Mouse (Mus musculus): Measurements from ENCODE around the gene Akirin1. TPM values are rescaled to one million over a fixed set of nuclear protein-coding genes. Genes with fewer than 3 reads are reported as not detected.
A peak's percentile ranks its signal among the peaks of the same experiment; 100 is the strongest.

Gene Akirin1
- total RNA-seq, 2 experiments from 2014 or later: 23.2 to 25.4 TPM

DNA sequence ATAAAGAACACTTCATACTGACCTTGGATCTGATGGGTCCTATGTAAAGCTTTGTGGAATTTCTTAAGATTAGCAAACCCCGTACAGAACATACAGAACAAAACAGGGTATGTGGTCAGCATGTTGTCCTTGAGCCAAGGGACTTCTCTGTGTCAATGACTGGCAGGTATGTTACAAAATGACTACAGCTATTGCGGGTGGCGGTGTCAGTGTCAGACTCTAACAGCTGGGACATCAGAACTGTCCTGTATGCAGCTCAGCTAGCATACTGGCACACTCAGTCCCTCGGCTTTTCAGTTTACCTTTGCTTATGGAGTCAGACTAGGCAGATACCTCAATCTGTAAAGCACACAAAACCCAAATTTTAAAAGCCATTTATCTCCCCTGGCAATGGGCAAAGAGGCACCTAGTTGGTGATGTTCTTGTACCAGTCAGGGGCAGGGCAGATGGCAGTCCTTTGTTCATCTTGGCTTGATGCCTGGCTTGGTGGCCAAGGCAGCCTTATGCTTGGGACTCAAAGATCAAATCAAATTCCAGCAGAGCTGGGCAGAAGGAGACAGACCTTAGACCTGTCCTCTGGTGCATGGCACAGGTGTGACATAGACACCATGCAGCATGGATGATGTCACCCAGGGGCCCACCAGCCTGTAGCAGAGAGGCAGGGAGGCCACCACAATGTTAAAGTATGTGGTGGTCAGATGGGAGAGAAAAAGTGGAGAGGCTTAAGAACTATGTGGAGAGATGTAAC is 17.8 kb downstream of the Akirin1 start:
- no peak for DNase-seq (ENCODE audit: low spot score)
- intact Hi-C loops (cut with DNase I): no loop called here

DNA sequence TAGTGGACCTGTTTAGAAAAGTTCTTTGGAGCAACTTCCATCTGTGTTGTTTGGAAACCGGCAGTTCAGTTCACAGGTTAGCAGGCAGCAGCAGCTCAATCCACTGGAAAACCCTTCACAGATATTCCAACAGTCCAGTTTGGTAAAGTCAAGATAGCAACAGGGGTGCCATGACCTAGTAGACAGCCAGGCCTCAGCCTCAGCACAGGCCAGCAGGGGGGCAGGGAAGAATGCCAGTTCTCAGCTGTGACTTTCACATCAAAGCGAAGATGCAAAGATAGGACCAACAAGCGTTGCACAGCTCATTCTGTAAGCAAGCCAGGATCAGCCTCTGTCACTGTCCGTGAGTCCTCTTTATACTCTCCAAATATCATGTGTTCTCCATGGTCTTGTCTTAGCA is 28.4 kb downstream of the Akirin1 start:
- no peak for DNase-seq (ENCODE audit: low spot score)
- intact Hi-C loops (cut with DNase I): no loop called here

- intact Hi-C loops (cut with DNase I): no loop called here
- no peak for DNase-seq (ENCODE audit: low spot score)
These were observed 31.7 kb downstream of the Akirin1 start for GRCm38 (mm10) chr4:123718434-123718780.

GRCm38 (mm10) chr4:123717574-123718433 is 32.3 kb downstream of the Akirin1 start, which contains the start of gene Ndufs5:
Gene Ndufs5 (minus strand): TSS chr4:123718202.
- DNase-seq (ENCODE audit: low spot score): peak; percentile 90

DNA sequence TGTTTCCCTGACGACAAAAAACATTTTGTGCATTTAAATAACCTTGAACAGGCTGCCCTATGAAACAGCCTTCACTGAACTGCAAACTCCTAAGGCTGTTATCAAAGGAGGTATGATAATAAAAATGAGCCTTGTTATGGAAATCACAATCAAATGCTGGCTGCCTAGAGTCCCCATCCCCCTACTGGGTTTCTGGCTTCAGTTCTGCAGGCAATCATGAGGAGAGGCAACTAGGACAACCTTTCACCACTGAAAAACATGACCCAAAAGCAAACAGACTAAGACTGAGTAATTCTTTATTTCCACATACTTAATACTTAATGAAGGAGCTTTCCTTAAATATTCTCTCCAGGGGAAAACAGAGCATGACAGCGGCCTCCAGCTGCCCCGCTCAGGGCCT is 37.7 kb downstream of the Akirin1 start:
- DNase-seq (ENCODE audit: low spot score): no peak
- intact Hi-C loops (cut with DNase I): no loop called here

More at GRCm38 (mm10) chr4:123717574-123718433, 32.3 kb downstream of the Akirin1 start, which contains the start of gene Ndufs5:
- intact Hi-C loops (cut with DNase I): no loop called here

DNA sequence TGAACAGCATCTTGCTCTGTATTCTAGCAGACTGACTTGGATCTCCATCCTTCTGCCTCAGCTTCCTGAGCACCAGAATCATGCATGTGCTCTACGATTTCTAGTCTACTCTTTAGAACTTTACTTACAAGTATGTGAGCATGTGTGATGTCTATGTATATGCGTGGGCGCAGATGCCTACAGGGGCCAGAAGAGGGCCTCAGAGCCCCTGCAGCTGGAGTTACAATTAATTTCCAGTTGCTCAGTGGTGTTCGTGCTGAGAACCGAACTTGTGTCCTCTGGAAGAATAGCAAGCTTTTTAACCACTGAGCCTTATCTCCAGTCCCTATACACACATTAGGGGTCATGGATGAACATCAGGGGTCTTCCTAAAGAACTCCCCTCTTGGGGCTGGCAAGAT is 42.8 kb downstream of the Akirin1 start:
- no peak for DNase-seq (ENCODE audit: low spot score)
- intact Hi-C loops (cut with DNase I): no loop called here

GRCm38 (mm10) chr4:123705340-123705739 is 44.8 kb downstream of the Akirin1 start:
- DNase-seq (ENCODE audit: low spot score): no peak
- intact Hi-C loops (cut with DNase I): no loop called here

GRCm38 (mm10) chr4:123693384-123693783 is 56.8 kb downstream of the Akirin1 start:
- intact Hi-C loops (cut with DNase I): no loop called here
- DNase-seq (ENCODE audit: low spot score): no peak

GRCm38 (mm10) chr4:123692071-123692470 is 58.1 kb downstream of the Akirin1 start:
- no peak for DNase-seq (ENCODE audit: low spot score)
- intact Hi-C loops (cut with DNase I): no loop called here

DNA sequence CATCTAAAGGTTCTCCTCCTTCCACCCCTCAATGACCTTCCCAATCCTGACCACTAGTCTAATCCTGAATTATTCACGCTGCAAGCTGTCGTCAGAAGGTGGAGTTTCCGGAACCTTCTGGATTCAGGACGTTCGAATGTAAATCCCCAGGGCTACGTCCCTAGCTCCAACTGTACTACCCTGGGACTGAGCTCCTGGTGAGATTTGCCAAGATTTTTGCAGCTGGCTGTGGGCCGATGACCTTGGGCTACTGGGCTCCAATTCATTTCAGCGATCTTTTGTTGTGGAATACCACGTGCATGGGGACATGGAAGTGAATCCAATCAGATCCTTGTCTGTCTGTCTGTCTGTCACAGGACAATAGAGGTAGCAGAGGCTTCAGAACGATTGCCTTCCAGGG is 59.8 kb downstream of the Akirin1 start:
- no peak for DNase-seq (ENCODE audit: low spot score)
- intact Hi-C loops (cut with DNase I): no loop called here

GRCm38 (mm10) chr4:123687025-123687781 is 62.9 kb downstream of the Akirin1 start:
- DNase-seq (ENCODE audit: low spot score): peak; percentile 20
- intact Hi-C loops (cut with DNase I): no loop called here

DNA sequence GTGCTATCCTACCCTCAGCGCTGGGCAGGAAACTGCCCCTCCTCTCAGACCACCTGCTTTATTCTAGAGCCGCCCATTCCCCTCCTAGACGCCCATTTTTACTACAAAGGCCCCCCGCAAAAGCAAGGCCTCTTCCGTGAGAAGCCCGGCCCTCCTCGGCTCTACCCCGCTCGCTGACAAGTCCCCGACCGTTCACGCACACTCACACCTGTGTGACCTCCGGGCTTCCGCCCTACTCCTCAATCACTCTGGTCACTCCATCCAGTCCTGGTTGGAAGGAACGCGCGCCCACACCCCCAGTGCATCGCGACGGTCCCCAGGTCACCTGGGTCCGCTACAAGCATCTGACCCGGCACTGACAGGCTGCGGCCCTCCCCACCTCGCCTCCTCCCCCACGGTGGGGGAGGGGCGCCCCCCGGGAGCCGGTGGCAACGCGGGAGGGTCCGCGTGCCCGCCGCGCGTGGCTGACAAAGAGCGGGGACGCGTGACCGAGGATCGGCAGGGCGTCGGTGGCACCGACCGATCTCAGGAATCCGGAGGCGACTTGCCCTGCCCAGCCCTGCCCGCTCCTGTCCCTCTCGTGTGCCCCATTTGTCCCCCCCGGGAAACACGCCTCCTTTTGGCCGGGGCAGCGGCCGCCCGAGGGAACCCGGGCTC is 63.6 kb downstream of the Akirin1 start:
- no peak for DNase-seq (ENCODE audit: low spot score)
- intact Hi-C loops (cut with DNase I): no loop called here

DNA sequence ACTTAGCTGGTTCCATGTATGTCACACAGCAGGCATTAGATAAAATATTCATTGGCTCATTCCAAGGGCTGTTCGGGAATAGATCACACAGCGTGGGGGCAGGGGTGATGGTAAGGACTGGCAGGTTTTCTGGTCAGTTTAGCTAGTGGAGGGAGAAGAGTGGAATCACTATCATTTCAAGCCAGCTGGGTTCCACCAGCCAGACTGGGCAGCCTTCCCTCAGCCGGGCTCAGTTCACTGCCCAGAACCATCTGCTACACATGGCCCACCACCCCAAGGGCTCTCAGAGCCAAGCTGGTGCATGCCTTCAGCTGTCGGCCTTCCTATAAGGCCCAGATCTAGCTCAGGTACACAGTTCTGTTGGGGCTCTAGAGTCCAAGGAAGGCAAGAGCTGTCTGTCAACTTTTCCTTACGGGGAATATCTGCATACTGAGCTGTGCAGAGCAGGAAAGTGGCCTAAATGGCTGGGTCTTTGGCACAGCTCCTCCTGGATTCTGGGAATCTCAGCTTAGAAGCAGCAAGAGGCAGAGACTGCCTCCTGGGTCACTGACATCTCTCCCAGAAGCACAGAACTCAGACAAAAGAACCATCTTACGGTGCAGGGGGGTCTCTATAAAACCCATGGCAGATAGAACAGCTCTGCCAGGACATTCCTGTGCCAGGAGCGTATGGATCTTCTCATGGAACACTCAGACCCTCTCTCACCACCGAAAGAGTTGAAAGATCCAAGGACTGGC is 64.5 kb downstream of the Akirin1 start:
- no peak for DNase-seq (ENCODE audit: low spot score)
- intact Hi-C loops (cut with DNase I): no loop called here

DNA sequence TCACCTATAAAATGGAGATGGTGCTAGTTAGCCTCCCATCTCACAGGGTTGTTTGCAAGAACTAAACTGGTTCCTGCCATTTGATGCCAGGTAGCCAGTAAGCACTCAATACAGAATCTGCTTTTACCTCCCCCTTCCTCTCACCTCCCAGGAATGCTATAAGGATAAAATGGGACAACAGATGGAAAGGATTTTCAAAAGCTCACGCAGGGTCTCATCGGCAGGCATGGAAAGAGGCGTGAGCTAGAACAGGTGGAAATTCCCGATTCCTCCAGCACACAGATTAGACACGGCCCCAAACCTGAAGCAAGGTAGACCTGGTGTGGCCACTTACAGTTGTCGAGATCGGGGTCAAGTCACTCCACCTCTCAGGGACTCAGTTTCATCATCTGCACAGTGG is 65.1 kb downstream of the Akirin1 start:
- intact Hi-C loops (cut with DNase I): no loop called here

More for the DNA sequence above, 65.1 kb downstream of the Akirin1 start:
- DNase-seq (ENCODE audit: low spot score): no peak

Other genes with a start within 250 kb of the Akirin1 start
- gene Macf1, start 66.0 kb downstream of the Akirin1 start, total RNA-seq (2021): 100 to 1,000 TPM; 230 to 254 TPM
- gene Ndufs5, start 32.1 kb downstream of the Akirin1 start, total RNA-seq (2021): 100 to 1,000 TPM; 460 to 471 TPM
- not detected for gene Rhbdl2, start 37.5 kb upstream of the Akirin1 start, total RNA-seq (2021)
- gene 4933427I04Rik, start 109.3 kb upstream of the Akirin1 start, total RNA-seq (2021): not detected
- gene Mycbp, start 154.5 kb upstream of the Akirin1 start, total RNA-seq (2021): 10 to 100 TPM; 20.9 to 25.0 TPM
- gene Rragc, start 167.1 kb upstream of the Akirin1 start, total RNA-seq (2021): 10 to 100 TPM; 35.8 to 39.9 TPM
- not detected for gene 4930535I16Rik, start 167.7 kb upstream of the Akirin1 start, total RNA-seq (2021)